ENCODE assay signal across 29 mouse cellular contexts in the genomic region with DNA sequence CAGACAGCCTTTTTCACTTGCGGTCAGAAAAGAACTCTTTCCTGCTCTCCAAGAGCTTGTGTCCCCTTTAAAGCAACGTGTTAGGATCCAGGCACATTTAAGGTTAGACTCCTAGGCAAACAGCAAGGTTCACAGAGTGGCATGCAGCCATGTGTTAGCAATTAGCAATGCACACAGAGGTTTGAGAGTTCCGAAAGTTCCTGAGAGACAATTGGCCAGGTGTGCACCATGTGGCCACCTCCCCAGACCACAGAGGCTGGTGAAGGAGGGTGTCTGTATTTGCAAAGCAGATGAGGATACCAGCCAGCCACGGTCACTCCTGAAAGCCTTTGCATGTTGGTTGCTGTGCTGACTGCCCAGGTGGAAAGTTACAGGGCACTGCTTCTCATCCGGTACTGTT.
DNase-seq lines count a peak whose midpoint lies in the region; ATAC-seq and TF ChIP-seq lines count a peak whose summit lies in the region.
"Had no signal": no experiment of that assay in that cellular context is flagged by ENCODE, and none has a peak within 500 bp of the region (broad histone marks: within the 10 kb centered on the region; RNA-seq: fewer than 3 reads in every experiment).

No protein-coding gene starts in this region.

- no peak overlapping the region for H3K27ac ChIP-seq in kidney, adult 2 months (ENCODE audit: insufficient read depth, low read depth, low read length)
- H3K27ac ChIP-seq in embryonic facial prominence, embryonic 10.5 days (replicated peaks): no peak overlapping the region; the same call in 1 of the 2 replicates
- 0 out of 2 replicates have a peak overlapping the region, but pooled peaks have one; percentile 1 for H3K27ac ChIP-seq in limb, embryonic 11.5 days (replicated peaks; ENCODE audit: low read depth, low read length)
- H3K27ac ChIP-seq in midbrain, embryonic 13.5 days: no peak overlapping the region
- H3K27ac ChIP-seq: forebrain, embryonic 13.5 days; hindbrain, embryonic 13.5 days; left cerebral cortex, adult 2 months; limb, embryonic 15.5 days; liver, embryonic 13.5 days; macrophage; midbrain, embryonic 15.5 days; neural tube, embryonic 15.5 days had no signal

- TF ChIP-seq CTCF in kidney, adult 2 months (conservative IDR thresholded peaks at IDR 0.05; ENCODE audit: insufficient read depth, insufficient read length, low read depth, low read length): no peak

- H3K4me3 ChIP-seq in kidney, adult 2 months (ENCODE audit: insufficient read depth, low read depth, low read length): no peak overlapping the region
- no peak overlapping the region for H3K4me3 ChIP-seq in embryonic facial prominence, embryonic 10.5 days
- no peak overlapping the region for H3K4me3 ChIP-seq in limb, embryonic 11.5 days (ENCODE audit: low read depth, low read length)
- no peak overlapping the region for H3K4me3 ChIP-seq in midbrain, embryonic 13.5 days (replicated peaks)
- H3K4me3 ChIP-seq: forebrain, embryonic 13.5 days; hindbrain, embryonic 13.5 days; left cerebral cortex, adult 2 months; limb, embryonic 15.5 days; liver, embryonic 13.5 days; midbrain, embryonic 15.5 days; neural tube, embryonic 15.5 days had no signal

- WGBS in kidney, adult 2 months: 70% methylated on average over 5 of the region's 5 CpGs
- whole genome bisulfite sequencing in embryonic facial prominence, embryonic 10.5 days: 51% methylated on average over 5 of the region's 5 CpGs
- 32% methylated on average over 5 of the region's 5 CpGs for WGBS in limb, embryonic 11.5 days
- 86% methylated on average over 5 of the region's 5 CpGs for WGBS in midbrain, embryonic 13.5 days

- H3K9me3 ChIP-seq in embryonic facial prominence, embryonic 10.5 days: no peaks in the 10 kb centered on the region
- no peaks in the 10 kb centered on the region for H3K9me3 ChIP-seq in limb, embryonic 11.5 days (ENCODE audit: control insufficient read depth, low read length)
- no peaks in the 10 kb centered on the region for H3K9me3 ChIP-seq in midbrain, embryonic 13.5 days
- H3K9me3 ChIP-seq: forebrain, embryonic 13.5 days; hindbrain, embryonic 13.5 days; limb, embryonic 15.5 days; liver, embryonic 13.5 days; midbrain, embryonic 15.5 days; neural tube, embryonic 15.5 days had no signal

- no peak overlapping the region for H3K4me2 ChIP-seq in limb, embryonic 11.5 days (ENCODE audit: low read depth, severe bottlenecking)
- H3K4me2 ChIP-seq in midbrain, embryonic 13.5 days (replicated peaks): no peak overlapping the region
- H3K4me2 ChIP-seq: forebrain, embryonic 13.5 days; heart, embryonic 11.5 days; hindbrain, embryonic 13.5 days; limb, embryonic 15.5 days; liver, embryonic 13.5 days; midbrain, embryonic 15.5 days; neural tube, embryonic 15.5 days had no signal

- ATAC-seq in limb, embryonic 11.5 days (ENCODE audit: insufficient number of reproducible peaks, low FRiP score, low TSS enrichment, low read depth): 0 out of 2 replicates have a peak, but pooled peaks have one; percentile 79
- no peak for ATAC-seq in cerebellum, adult (ENCODE audit: insufficient number of reproducible peaks, low FRiP score, low TSS enrichment)
- ATAC-seq in midbrain, embryonic 13.5 days: no peak
- ATAC-seq: activated CD4-positive, CD25-positive, alpha-beta regulatory T cell, adult 4 months; forebrain, embryonic 13.5 days; intestine, embryonic 16.5 days; midbrain, embryonic 15.5 days had no signal

- H3K9ac ChIP-seq in limb, embryonic 11.5 days (ENCODE audit: low read length): no peak overlapping the region
- H3K9ac ChIP-seq in midbrain, embryonic 13.5 days (replicated peaks): no peak overlapping the region
- H3K9ac ChIP-seq: forebrain, embryonic 13.5 days; hindbrain, embryonic 13.5 days; limb, embryonic 15.5 days; liver, embryonic 13.5 days; midbrain, embryonic 15.5 days; neural tube, embryonic 15.5 days had no signal

- H3K36me3 ChIP-seq in kidney, adult 2 months (ENCODE audit: control insufficient read depth, insufficient read depth, low read length): no peaks in the 10 kb centered on the region
- H3K36me3 ChIP-seq in embryonic facial prominence, embryonic 10.5 days (replicated peaks): no peaks in the 10 kb centered on the region
- no peaks in the 10 kb centered on the region for H3K36me3 ChIP-seq in limb, embryonic 11.5 days (ENCODE audit: control insufficient read depth, insufficient read depth, low read length)
- H3K36me3 ChIP-seq in midbrain, embryonic 13.5 days: no peaks in the 10 kb centered on the region
- H3K36me3 ChIP-seq: hindbrain, embryonic 13.5 days; limb, embryonic 15.5 days; liver, embryonic 13.5 days; midbrain, embryonic 15.5 days; neural tube, embryonic 15.5 days had no signal

- no peaks in the 10 kb centered on the region for H3K4me1 ChIP-seq in kidney, adult 2 months (ENCODE audit: control insufficient read depth, insufficient read depth, low read length)
- peaks cover 12% of the 10 kb centered on the region for H3K4me1 ChIP-seq in embryonic facial prominence, embryonic 10.5 days
- H3K4me1 ChIP-seq in limb, embryonic 11.5 days (ENCODE audit: control insufficient read depth, insufficient read depth, low read length): no peaks in the 10 kb centered on the region
- no peaks in the 10 kb centered on the region for H3K4me1 ChIP-seq in midbrain, embryonic 13.5 days (replicated peaks)
- H3K4me1 ChIP-seq: forebrain, embryonic 13.5 days; hindbrain, embryonic 13.5 days; limb, embryonic 15.5 days; liver, embryonic 13.5 days; midbrain, embryonic 15.5 days; neural tube, embryonic 15.5 days had no signal

- no peak for TF ChIP-seq POLR2A in kidney, adult 2 months (IDR thresholded peaks at IDR 0.05; ENCODE audit: low read depth, low read length)

- H3K27me3 ChIP-seq in kidney, adult 2 months (replicated peaks; ENCODE audit: control insufficient read depth, insufficient read depth, low read length): no peaks in the 10 kb centered on the region; the same call in 1 of the 2 replicates
- peaks cover 94% of the 10 kb centered on the region for H3K27me3 ChIP-seq in embryonic facial prominence, embryonic 10.5 days (replicated peaks; ENCODE audit: low read depth, poor library complexity, severe bottlenecking)
- H3K27me3 ChIP-seq in limb, embryonic 11.5 days (ENCODE audit: control insufficient read depth, insufficient read depth, low read length): no peaks in the 10 kb centered on the region
- peaks cover 9% of the 10 kb centered on the region; the same call in 1 of the 2 replicates for H3K27me3 ChIP-seq in midbrain, embryonic 13.5 days
- H3K27me3 ChIP-seq: liver, embryonic 13.5 days; midbrain, embryonic 15.5 days had no signal

- DNase-seq in kidney, adult 2 months: peak; percentile 40
- no peak for DNase-seq in kidney, postnatal 4 days
- peak; percentile 51 for DNase-seq in embryo, embryonic 10.5 days (ENCODE audit: low spot score)
- DNase-seq in embryonic facial prominence, embryonic 10.5 days (ENCODE audit: low spot score): peak; percentile 61
- DNase-seq in limb, embryonic 11.5 days (ENCODE audit: low spot score): peak; percentile 63
- DNase-seq: adrenal gland, adult 2 months; B cell, adult 2 months; cerebellum, adult 8-10 months; cerebellum, postnatal 25 days; gastrocnemius, postnatal 25 days; heart, adult 18-20 months; heart, postnatal 36 days; liver, embryonic 13.5 days; lung, adult 2 months; lung, postnatal 10 days; retina, postnatal 1 day; right cerebral cortex, postnatal 14 days had no signal

Comparison
In these comparisons a context has a peak if more than half of its experiments do, and no peak if none do; other contexts are left out.
1. DNase-seq: peak in kidney, adult 2 months (single experiment), embryo, embryonic 10.5 days (single experiment), embryonic facial prominence, embryonic 10.5 days (single experiment) and limb, embryonic 11.5 days (single experiment); none in kidney, postnatal 4 days (0 of 2).